Mouse (Mus musculus): Measurements from ENCODE around the gene Tarm1. TPM values are rescaled to one million over a fixed set of nuclear protein-coding genes. Genes with fewer than 3 reads are reported as not detected.

The Tarm1 gene
- polyA plus RNA-seq, 1 experiment: 0.04 TPM

GRCm38 (mm10) chr7:3439984-3440383 lies 62.4 kb downstream of the Tarm1 start:
- Histone ChIP-seq H3K36me3 (ENCODE audit: control insufficient read depth, insufficient read depth) (no peaks in the 10 kb centered on the region), H3K4me3 (no peak overlapping the region), H3K27me3 (ENCODE audit: control insufficient read depth, insufficient read depth, insufficient read length) (no peaks in the 10 kb centered on the region), H3K79me2 (ENCODE audit: control insufficient read depth, insufficient read depth) (no peaks in the 10 kb centered on the region), H3ac (ENCODE audit: control insufficient read depth, insufficient read length) (no peak overlapping the region), H3K4me2 (ENCODE audit: low read depth) (no peak overlapping the region)
- TF ChIP-seq USF1 (IDR thresholded peaks at IDR 0.05; ENCODE audit: low read depth): no peak
- no peak for TF ChIP-seq TCF3 (IDR thresholded peaks at IDR 0.05; ENCODE audit: insufficient read length, low read depth)
- no peak for TF ChIP-seq MAX (IDR thresholded peaks at IDR 0.05; ENCODE audit: low read depth)
- TF ChIP-seq MYOG (IDR thresholded peaks at IDR 0.05; ENCODE audit: control insufficient read depth in 1 of 3, insufficient read depth in 1 of 3, insufficient read length in 2 of 3, low read depth in 2 of 3): no peak
- TF ChIP-seq MYOD1 (IDR thresholded peaks at IDR 0.05; ENCODE audit: control insufficient read depth in 1 of 3, insufficient read length in 2 of 3, low read depth in 2 of 3): no peak
- TF ChIP-seq TCF12 (IDR thresholded peaks at IDR 0.05; ENCODE audit: insufficient read depth, poor library complexity, severe bottlenecking): no peak
- no peak for TF ChIP-seq POLR2AphosphoS2 (IDR thresholded peaks at IDR 0.05; ENCODE audit: insufficient read length, low read depth)
- no peak for TF ChIP-seq CEBPB (IDR thresholded peaks at IDR 0.05; ENCODE audit: insufficient read depth, poor library complexity, severe bottlenecking)
- no peak for TF ChIP-seq E2F4 (IDR thresholded peaks at IDR 0.05; ENCODE audit: insufficient read depth)
- TF ChIP-seq POLR2A (IDR thresholded peaks at IDR 0.05; ENCODE audit: insufficient read length, low read depth): no peak
- TF ChIP-seq SRF (IDR thresholded peaks at IDR 0.05; ENCODE audit: control insufficient read depth, insufficient read length, low read depth): no peak

DNA sequence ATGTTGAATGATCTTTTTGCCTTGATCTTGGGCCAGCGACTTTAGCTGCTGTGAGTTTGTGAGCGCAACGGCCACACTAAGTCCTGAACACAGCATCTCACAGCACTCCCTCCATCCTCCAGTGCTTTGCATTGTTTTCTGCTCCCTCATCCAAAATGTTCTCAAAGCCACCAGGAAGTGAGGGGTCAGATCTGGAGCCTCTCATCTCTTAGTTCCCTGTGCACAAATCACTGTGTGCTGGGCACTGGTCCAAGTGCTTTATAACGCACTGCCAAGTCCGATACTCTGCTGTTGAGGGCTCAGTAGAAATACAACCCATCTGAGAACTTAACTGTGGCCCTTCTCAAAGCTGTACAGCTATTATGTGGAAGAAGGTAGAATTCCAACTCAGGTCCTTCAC lies 64.5 kb downstream of the Tarm1 start:
- no peaks in the 10 kb centered on the region for H3K36me3 ChIP-seq (ENCODE audit: control insufficient read depth, insufficient read depth)
- TF ChIP-seq CEBPB (IDR thresholded peaks at IDR 0.05; ENCODE audit: insufficient read depth, poor library complexity, severe bottlenecking): no peak
- TF ChIP-seq MYOD1 (IDR thresholded peaks at IDR 0.05; ENCODE audit: control insufficient read depth in 1 of 3, insufficient read length in 2 of 3, low read depth in 2 of 3): no peak
- TF ChIP-seq E2F4 (IDR thresholded peaks at IDR 0.05; ENCODE audit: insufficient read depth): no peak
- TF ChIP-seq REST (IDR thresholded peaks at IDR 0.05; ENCODE audit: insufficient read depth, insufficient read length): no peak
- no peak for TF ChIP-seq USF1 (IDR thresholded peaks at IDR 0.05; ENCODE audit: low read depth)
- TF ChIP-seq POLR2A (IDR thresholded peaks at IDR 0.05; ENCODE audit: insufficient read length, low read depth): no peak
- no peak for TF ChIP-seq TCF12 (IDR thresholded peaks at IDR 0.05; ENCODE audit: insufficient read depth, poor library complexity, severe bottlenecking)
- TF ChIP-seq TCF3 (IDR thresholded peaks at IDR 0.05; ENCODE audit: insufficient read length, low read depth): no peak
- no peak for TF ChIP-seq MAX (IDR thresholded peaks at IDR 0.05; ENCODE audit: low read depth)
- TF ChIP-seq MYOG (IDR thresholded peaks at IDR 0.05; ENCODE audit: control insufficient read depth in 1 of 3, insufficient read depth in 1 of 3, insufficient read length in 2 of 3, low read depth in 2 of 3): no peak
- no peak for TF ChIP-seq SRF (IDR thresholded peaks at IDR 0.05; ENCODE audit: control insufficient read depth, insufficient read length, low read depth)
- no peak for TF ChIP-seq POLR2AphosphoS2 (IDR thresholded peaks at IDR 0.05; ENCODE audit: insufficient read length, low read depth)
- no peaks in the 10 kb centered on the region for H3K27me3 ChIP-seq (ENCODE audit: control insufficient read depth, insufficient read depth, insufficient read length)
- no peak overlapping the region for H3K4me2 ChIP-seq (ENCODE audit: low read depth)
- no peak overlapping the region for H3ac ChIP-seq (ENCODE audit: control insufficient read depth, insufficient read length)
- no peaks in the 10 kb centered on the region for H3K79me2 ChIP-seq (ENCODE audit: control insufficient read depth, insufficient read depth)
- H3K4me3 ChIP-seq: no peak overlapping the region

Other genes with a start within 250 kb of the Tarm1 start
- 209 TPM for gene Myadm, start 213.5 kb downstream of the Tarm1 start, polyA plus RNA-seq (2012; fragmentation: generic; extraction: Trizol)
- 0.50 TPM for gene Prkcg, start 213.4 kb downstream of the Tarm1 start, polyA plus RNA-seq (2012; fragmentation: generic; extraction: Trizol)
- gene Cacng7, start 169.7 kb downstream of the Tarm1 start, polyA plus RNA-seq (2012; fragmentation: generic; extraction: Trizol): 0.72 TPM
- 0.18 TPM for gene Cacng8, start 111.9 kb downstream of the Tarm1 start, polyA plus RNA-seq (2012; fragmentation: generic; extraction: Trizol)
- gene Cacng6, start 78.4 kb downstream of the Tarm1 start, polyA plus RNA-seq (2012; fragmentation: generic; extraction: Trizol): 15.0 TPM
- not detected for gene Oscar, start 113.5 kb upstream of the Tarm1 start, polyA plus RNA-seq (2012; fragmentation: generic; extraction: Trizol)
- 537 TPM for gene Ndufa3, start 114.7 kb upstream of the Tarm1 start, polyA plus RNA-seq (2012; fragmentation: generic; extraction: Trizol)
- 27.2 TPM for gene Tfpt, start 127.3 kb upstream of the Tarm1 start, polyA plus RNA-seq (2012; fragmentation: generic; extraction: Trizol)
- 54.8 TPM for gene Prpf31, start 127.4 kb upstream of the Tarm1 start, polyA plus RNA-seq (2012; fragmentation: generic; extraction: Trizol)
- 49.0 TPM for gene Cnot3, start 142.6 kb upstream of the Tarm1 start, polyA plus RNA-seq (2012; fragmentation: generic; extraction: Trizol)
- gene Leng1, start 163.2 kb upstream of the Tarm1 start, polyA plus RNA-seq (2012; fragmentation: generic; extraction: Trizol): 9.5 TPM
- gene Tmc4, start 174.9 kb upstream of the Tarm1 start, polyA plus RNA-seq (2012; fragmentation: generic; extraction: Trizol): 1.2 TPM
- 93.9 TPM for gene Tsen34, start 190.2 kb upstream of the Tarm1 start, polyA plus RNA-seq (2012; fragmentation: generic; extraction: Trizol)
- 29.9 TPM for gene Mboat7, start 190.9 kb upstream of the Tarm1 start, polyA plus RNA-seq (2012; fragmentation: generic; extraction: Trizol)
- gene Rps9, start 201.4 kb upstream of the Tarm1 start, polyA plus RNA-seq (2012; fragmentation: generic; extraction: Trizol): 2,199 TPM
- gene Pirb, start 217.8 kb upstream of the Tarm1 start, polyA plus RNA-seq (2012; fragmentation: generic; extraction: Trizol): 0.01 TPM